Mouse (Mus musculus): Measurements from ENCODE around the gene Zzef1. TPM values are rescaled to one million over a fixed set of nuclear protein-coding genes. Genes with fewer than 3 reads are reported as not detected.

Gene Zzef1
- polyA plus RNA-seq, 1 experiment from 2014 or later, result 18.0 TPM

GRCm38 (mm10) chr11:72796773-72797338, 830 bp downstream of the Zzef1 start:
- Histone ChIP-seq H3K36me3 (ENCODE audit: control insufficient read depth, insufficient read depth, low read length) (no peaks in the 10 kb centered on the region), H3K4me1 (ENCODE audit: control insufficient read depth, insufficient read depth, low read length) (peaks cover 10% of the 10 kb centered on the region), H3K27ac (replicated peaks; ENCODE audit: low read depth, low read length) (no peak overlapping the region), H3K27me3 (ENCODE audit: control insufficient read depth, insufficient read depth, low read length) (no peaks in the 10 kb centered on the region), H3K9ac (replicated peaks; ENCODE audit: low read length) (peak overlapping the region; percentile 88), H3K4me3 (replicated peaks; ENCODE audit: low read depth, low read length) (peak overlapping the region; percentile 90), H3K9me3 (ENCODE audit: control insufficient read depth, low read length) (no peaks in the 10 kb centered on the region), H3K4me2 (ENCODE audit: low read length) (peak overlapping the region; percentile 95)
- no peak for ATAC-seq (ENCODE audit: low FRiP score, low TSS enrichment)
- DNase-seq, result no peak
- 20% methylated on average over 10 of the region's 10 CpGs for WGBS

DNA sequence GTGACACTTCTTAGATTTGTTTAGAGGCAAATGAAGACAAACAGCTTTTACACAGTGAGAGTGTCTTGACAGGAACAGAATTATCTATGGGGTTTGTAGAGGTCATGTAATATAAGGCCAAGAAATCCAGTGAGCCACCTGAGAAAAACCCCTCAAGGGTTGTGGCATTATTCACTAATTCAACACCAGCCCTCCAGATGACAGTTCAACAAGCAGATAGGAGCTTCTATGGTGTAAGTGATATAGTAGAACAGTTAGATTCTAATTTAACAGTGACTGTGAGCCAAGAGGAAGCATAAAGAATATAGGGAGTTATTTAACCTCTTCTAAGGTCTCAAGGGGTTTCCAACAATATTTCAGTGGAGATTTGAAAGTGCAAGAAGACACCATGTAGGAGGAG, 2.1 kb downstream of the Zzef1 start:
- ATAC-seq (ENCODE audit: low FRiP score, low TSS enrichment) (no peak), DNase-seq (no peak)
- Histone ChIP-seq H3K27ac (replicated peaks; ENCODE audit: low read depth, low read length) (no peak overlapping the region), H3K36me3 (ENCODE audit: control insufficient read depth, insufficient read depth, low read length) (no peaks in the 10 kb centered on the region), H3K4me3 (replicated peaks; ENCODE audit: low read depth, low read length) (no peak overlapping the region), H3K4me2 (ENCODE audit: low read length) (no peak overlapping the region), H3K9me3 (ENCODE audit: control insufficient read depth, low read length) (no peaks in the 10 kb centered on the region), H3K9ac (replicated peaks; ENCODE audit: low read length) (no peak overlapping the region), H3K27me3 (ENCODE audit: control insufficient read depth, insufficient read depth, low read length) (no peaks in the 10 kb centered on the region), H3K4me1 (ENCODE audit: control insufficient read depth, insufficient read depth, low read length) (peaks cover 10% of the 10 kb centered on the region)

DNA sequence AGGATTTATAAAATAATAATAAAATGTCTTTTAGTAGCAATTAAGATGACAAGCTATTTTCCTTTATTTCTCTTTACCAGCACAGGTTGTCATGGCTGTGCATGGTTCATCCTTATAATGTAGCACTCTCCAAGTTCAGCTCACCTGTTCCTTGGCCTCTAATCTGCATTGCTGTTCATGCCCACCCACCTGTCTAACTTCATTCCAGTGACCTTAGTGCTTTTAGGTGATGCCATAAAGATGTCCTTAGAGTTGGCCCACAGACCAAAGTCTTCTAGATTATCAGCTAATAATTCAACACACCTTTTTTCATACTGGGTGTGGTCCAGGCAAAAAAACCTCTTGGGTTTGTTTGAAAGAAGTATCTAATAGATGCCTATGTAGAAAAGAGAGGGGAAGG, 5.2 kb downstream of the Zzef1 start:
- no peaks in the 10 kb centered on the region for H3K36me3 ChIP-seq (ENCODE audit: control insufficient read depth, insufficient read depth, low read length)
- no peak for ATAC-seq (ENCODE audit: low FRiP score, low TSS enrichment)
- no peak for DNase-seq
- H3K27me3 ChIP-seq (ENCODE audit: control insufficient read depth, insufficient read depth, low read length), result no peaks in the 10 kb centered on the region
- H3K4me1 ChIP-seq (ENCODE audit: control insufficient read depth, insufficient read depth, low read length), result peaks cover 10% of the 10 kb centered on the region
- no peak overlapping the region for H3K4me3 ChIP-seq (replicated peaks; ENCODE audit: low read depth, low read length)
- H3K4me2 ChIP-seq (ENCODE audit: low read length), result no peak overlapping the region
- no peak overlapping the region for H3K27ac ChIP-seq (replicated peaks; ENCODE audit: low read depth, low read length)
- no peaks in the 10 kb centered on the region for H3K9me3 ChIP-seq (ENCODE audit: control insufficient read depth, low read length)
- no peak overlapping the region for H3K9ac ChIP-seq (replicated peaks; ENCODE audit: low read length)

- Histone ChIP-seq H3K4me1 (ENCODE audit: control insufficient read depth, insufficient read depth, low read length) (no peaks in the 10 kb centered on the region), H3K27me3 (ENCODE audit: control insufficient read depth, insufficient read depth, low read length) (no peaks in the 10 kb centered on the region), H3K27ac (replicated peaks; ENCODE audit: low read depth, low read length) (no peak overlapping the region), H3K4me3 (replicated peaks; ENCODE audit: low read depth, low read length) (no peak overlapping the region), H3K9ac (replicated peaks; ENCODE audit: low read length) (no peak overlapping the region), H3K4me2 (ENCODE audit: low read length) (no peak overlapping the region), H3K9me3 (ENCODE audit: control insufficient read depth, low read length) (no peaks in the 10 kb centered on the region), H3K36me3 (ENCODE audit: control insufficient read depth, insufficient read depth, low read length) (no peaks in the 10 kb centered on the region)
- 82% methylated on average over 3 of the region's 3 CpGs for WGBS
- DNase-seq (no peak), ATAC-seq (ENCODE audit: low FRiP score, low TSS enrichment) (no peak)
Observed at GRCm38 (mm10) chr11:72803038-72803437, 7.0 kb downstream of the Zzef1 start.

DNA sequence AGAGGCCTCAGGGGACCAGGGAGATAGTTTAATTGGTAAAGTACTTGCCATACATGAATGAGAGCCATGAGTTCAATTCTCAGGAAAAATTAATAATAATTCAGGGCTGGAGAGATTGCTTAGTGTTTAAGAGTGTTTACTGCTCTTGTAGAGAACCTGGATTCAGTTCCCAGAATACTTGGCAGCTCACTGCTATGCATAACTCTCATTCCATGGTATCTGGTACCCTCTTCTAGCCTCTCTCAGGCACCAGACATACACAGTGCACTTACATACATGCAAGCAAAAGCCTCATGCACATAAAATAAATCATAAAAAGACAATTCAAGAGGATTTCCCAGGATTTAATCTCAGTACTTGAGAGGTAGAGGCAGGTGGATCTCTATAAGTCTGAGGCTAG, 8.6 kb downstream of the Zzef1 start:
- H3K4me1 ChIP-seq (ENCODE audit: control insufficient read depth, insufficient read depth, low read length), result no peaks in the 10 kb centered on the region
- DNase-seq (no peak), ATAC-seq (ENCODE audit: low FRiP score, low TSS enrichment) (no peak)

DNA sequence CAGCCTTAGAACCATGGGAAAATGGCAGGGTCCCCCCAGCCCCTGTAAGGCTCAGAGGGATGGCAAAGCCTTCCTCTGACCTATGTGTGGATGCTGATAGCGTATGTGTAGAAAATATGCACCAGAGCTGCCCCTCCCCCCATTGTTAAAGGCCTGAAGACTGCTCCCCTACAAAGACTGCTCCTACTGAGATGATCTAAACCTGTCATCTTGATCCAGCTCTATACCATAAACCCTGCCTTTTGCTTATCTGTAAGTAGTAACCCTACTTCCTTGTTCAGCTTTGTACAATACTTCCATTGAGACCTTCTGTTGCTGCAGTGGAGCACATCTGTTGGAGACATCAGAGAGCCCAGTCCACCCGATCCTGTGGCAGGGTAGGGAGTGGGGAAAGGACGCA, 9.2 kb downstream of the Zzef1 start:
- Histone ChIP-seq H3K36me3 (ENCODE audit: control insufficient read depth, insufficient read depth, low read length) (no peaks in the 10 kb centered on the region), H3K27ac (replicated peaks; ENCODE audit: low read depth, low read length) (no peak overlapping the region), H3K4me1 (ENCODE audit: control insufficient read depth, insufficient read depth, low read length) (no peaks in the 10 kb centered on the region), H3K9me3 (ENCODE audit: control insufficient read depth, low read length) (no peaks in the 10 kb centered on the region), H3K9ac (replicated peaks; ENCODE audit: low read length) (no peak overlapping the region), H3K27me3 (ENCODE audit: control insufficient read depth, insufficient read depth, low read length) (no peaks in the 10 kb centered on the region), H3K4me2 (ENCODE audit: low read length) (no peak overlapping the region), H3K4me3 (replicated peaks; ENCODE audit: low read depth, low read length) (no peak overlapping the region)
- ATAC-seq (ENCODE audit: low FRiP score, low TSS enrichment) (no peak), DNase-seq (no peak)
- WGBS, result 90% methylated on average over 3 of the region's 3 CpGs

More for the DNA sequence above, 8.6 kb downstream of the Zzef1 start:
- Histone ChIP-seq H3K36me3 (ENCODE audit: control insufficient read depth, insufficient read depth, low read length) (no peaks in the 10 kb centered on the region), H3K9ac (replicated peaks; ENCODE audit: low read length) (no peak overlapping the region), H3K4me2 (ENCODE audit: low read length) (no peak overlapping the region), H3K9me3 (ENCODE audit: control insufficient read depth, low read length) (no peaks in the 10 kb centered on the region), H3K27ac (replicated peaks; ENCODE audit: low read depth, low read length) (no peak overlapping the region), H3K27me3 (ENCODE audit: control insufficient read depth, insufficient read depth, low read length) (no peaks in the 10 kb centered on the region), H3K4me3 (replicated peaks; ENCODE audit: low read depth, low read length) (no peak overlapping the region)

DNA sequence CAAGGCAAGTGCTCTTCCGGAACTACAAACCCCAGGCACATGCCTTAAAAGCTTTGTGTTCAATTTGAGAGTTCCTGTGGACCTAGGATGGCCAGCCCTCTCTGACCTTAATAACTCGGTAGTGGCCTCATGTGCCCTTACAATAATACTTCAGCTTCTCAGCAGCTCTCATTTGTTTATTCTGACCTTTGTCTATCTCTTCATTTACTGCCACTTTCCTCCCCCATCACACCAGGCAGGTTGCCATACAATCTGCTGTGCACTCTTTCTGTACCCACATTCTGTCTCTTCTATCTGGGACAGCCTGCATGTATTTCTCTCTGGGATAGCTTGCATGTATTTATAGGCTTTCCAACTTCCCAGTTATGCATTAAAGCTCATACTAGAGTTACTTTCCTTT, 10.5 kb downstream of the Zzef1 start:
- no peaks in the 10 kb centered on the region for H3K27me3 ChIP-seq (ENCODE audit: control insufficient read depth, insufficient read depth, low read length)
- no peak overlapping the region for H3K4me2 ChIP-seq (ENCODE audit: low read length)
- no peak overlapping the region for H3K4me3 ChIP-seq (replicated peaks; ENCODE audit: low read depth, low read length)
- H3K36me3 ChIP-seq (ENCODE audit: control insufficient read depth, insufficient read depth, low read length), result no peaks in the 10 kb centered on the region
- DNase-seq (no peak), ATAC-seq (ENCODE audit: low FRiP score, low TSS enrichment) (no peak)
- no peaks in the 10 kb centered on the region for H3K4me1 ChIP-seq (ENCODE audit: control insufficient read depth, insufficient read depth, low read length)
- no peaks in the 10 kb centered on the region for H3K9me3 ChIP-seq (ENCODE audit: control insufficient read depth, low read length)
- H3K27ac ChIP-seq (replicated peaks; ENCODE audit: low read depth, low read length), result no peak overlapping the region
- H3K9ac ChIP-seq (replicated peaks; ENCODE audit: low read length), result no peak overlapping the region
- 86% methylated on average over 2 of the region's 2 CpGs for WGBS

- Histone ChIP-seq H3K4me2 (ENCODE audit: low read length) (no peak overlapping the region), H3K27me3 (ENCODE audit: control insufficient read depth, insufficient read depth, low read length) (no peaks in the 10 kb centered on the region), H3K27ac (replicated peaks; ENCODE audit: low read depth, low read length) (no peak overlapping the region), H3K9me3 (ENCODE audit: control insufficient read depth, low read length) (no peaks in the 10 kb centered on the region), H3K4me1 (ENCODE audit: control insufficient read depth, insufficient read depth, low read length) (no peaks in the 10 kb centered on the region), H3K36me3 (ENCODE audit: control insufficient read depth, insufficient read depth, low read length) (no peaks in the 10 kb centered on the region), H3K9ac (replicated peaks; ENCODE audit: low read length) (no peak overlapping the region), H3K4me3 (replicated peaks; ENCODE audit: low read depth, low read length) (no peak overlapping the region)
- ATAC-seq (ENCODE audit: low FRiP score, low TSS enrichment), result no peak
- DNase-seq, result no peak
- 89% methylated on average over 4 of the region's 4 CpGs for WGBS
Observed at GRCm38 (mm10) chr11:72807992-72808391, 12.0 kb downstream of the Zzef1 start.

GRCm38 (mm10) chr11:72813687-72814086, 17.7 kb downstream of the Zzef1 start:
- Histone ChIP-seq H3K4me3 (replicated peaks; ENCODE audit: low read depth, low read length) (no peak overlapping the region), H3K27ac (replicated peaks; ENCODE audit: low read depth, low read length) (no peak overlapping the region), H3K4me1 (ENCODE audit: control insufficient read depth, insufficient read depth, low read length) (no peaks in the 10 kb centered on the region), H3K9me3 (ENCODE audit: control insufficient read depth, low read length) (no peaks in the 10 kb centered on the region), H3K36me3 (ENCODE audit: control insufficient read depth, insufficient read depth, low read length) (peaks cover 6% of the 10 kb centered on the region; the same call in 1 of the 2 replicates), H3K9ac (replicated peaks; ENCODE audit: low read length) (no peak overlapping the region), H3K4me2 (ENCODE audit: low read length) (no peak overlapping the region), H3K27me3 (ENCODE audit: control insufficient read depth, insufficient read depth, low read length) (no peaks in the 10 kb centered on the region)
- WGBS, result 93% methylated on average over 5 of the region's 5 CpGs
- ATAC-seq (ENCODE audit: low FRiP score, low TSS enrichment), result no peak
- DNase-seq, result no peak

Data from midbrain, embryonic 14.5 days (tissue).